Mouse (Mus musculus) gastrocnemius, postnatal 25 days (tissue): ENCODE measurements around the gene Tns4. TPM values are rescaled to one million over a fixed set of nuclear protein-coding genes. Genes with fewer than 3 reads are reported as not detected.

ENCODE experiments used
- total RNA-seq, 2 experiments: library from RNA; stranded (reverse); gene quantifications; 1 replicate in 1 of 2; 2 replicates in 1 of 2; pipeline ENCODE4 v1.2.3; 2021

Gene Tns4
- total RNA-seq, 2 experiments from 2014 or later, result 0.05 TPM; not detected in 1

Other genes with a start within 250 kb of the Tns4 start
- 1 to 10 TPM; 4.1 to 4.9 TPM for gene Wipf2, start 225.7 kb downstream of the Tns4 start, total RNA-seq
- gene Cdc6, start 181.5 kb downstream of the Tns4 start, total RNA-seq, result under 1 TPM; 0.13 to 0.56 TPM
- gene Rara, start 161.5 kb downstream of the Tns4 start, total RNA-seq, result 10 to 100 TPM in 1 of 2 experiments, 1 to 10 TPM in 1; 9.4 to 12.8 TPM
- not detected for gene Gjd3, start 106.3 kb downstream of the Tns4 start, total RNA-seq
- 1 to 10 TPM; 2.3 to 3.8 TPM for gene Top2a, start 65.1 kb downstream of the Tns4 start, total RNA-seq
- gene Igfbp4, start 48.1 kb downstream of the Tns4 start, total RNA-seq, result 10 to 100 TPM; 38.6 to 49.1 TPM
- gene Ccr7, start 65.8 kb upstream of the Tns4 start, total RNA-seq, result not detected
- 10 to 100 TPM; 30.4 to 31.3 TPM for gene Smarce1, start 141.7 kb upstream of the Tns4 start, total RNA-seq
- gene Krt222, start 154.8 kb upstream of the Tns4 start, total RNA-seq, result 1 to 10 TPM; 4.9 to 6.4 TPM
- not detected for gene Krt24, start 196.0 kb upstream of the Tns4 start, total RNA-seq
- gene Krt25, start 233.6 kb upstream of the Tns4 start, total RNA-seq, result not detected
- not detected for gene Krt26, start 248.7 kb upstream of the Tns4 start, total RNA-seq